Mouse (Mus musculus) gastrocnemius, postnatal 36 days (tissue): ENCODE measurements around the gene Heatr9. TPM values are rescaled to one million over a fixed set of nuclear protein-coding genes. Genes with fewer than 3 reads are reported as not detected.

Experiments used
- DNase-seq, 2 experiments: peaks; one replicate each; pipeline ENCODE4 v3.0.0; 2022
- intact Hi-C: fragments of 180-260 bp; cut with DNase I; formaldehyde crosslinking; loops from one replicate; pipeline ENCODE4 v1.15.1; 2025
- total RNA-seq, 2 experiments: library from RNA; stranded (reverse); gene quantifications; 2 replicates each; pipeline ENCODE4 v1.2.3; 2021

Heatr9 gene
- total RNA-seq, 2 experiments from 2014 or later: not detected

DNA sequence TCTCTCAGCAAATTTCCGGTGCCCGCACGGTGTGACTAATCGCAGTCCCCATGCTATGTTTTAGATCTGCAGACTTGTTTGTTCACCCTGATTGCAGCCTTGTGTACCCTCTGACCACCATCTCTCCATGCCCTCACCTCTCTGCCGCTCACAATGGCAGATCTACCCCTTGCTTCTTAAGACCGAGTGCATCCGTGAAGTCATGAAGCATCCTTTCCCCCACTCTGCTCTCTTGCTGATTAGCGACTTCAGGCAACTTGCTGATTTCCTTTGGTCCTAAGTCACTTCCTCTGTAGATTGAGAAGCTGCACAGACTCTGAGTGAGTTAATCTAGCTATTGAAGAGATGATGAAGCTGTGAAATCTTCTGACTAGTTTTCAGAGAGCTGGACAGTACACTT, 12.2 kb upstream of the Heatr9 start:
- DNase-seq: no peak
- intact Hi-C loops: no loop called here

DNA sequence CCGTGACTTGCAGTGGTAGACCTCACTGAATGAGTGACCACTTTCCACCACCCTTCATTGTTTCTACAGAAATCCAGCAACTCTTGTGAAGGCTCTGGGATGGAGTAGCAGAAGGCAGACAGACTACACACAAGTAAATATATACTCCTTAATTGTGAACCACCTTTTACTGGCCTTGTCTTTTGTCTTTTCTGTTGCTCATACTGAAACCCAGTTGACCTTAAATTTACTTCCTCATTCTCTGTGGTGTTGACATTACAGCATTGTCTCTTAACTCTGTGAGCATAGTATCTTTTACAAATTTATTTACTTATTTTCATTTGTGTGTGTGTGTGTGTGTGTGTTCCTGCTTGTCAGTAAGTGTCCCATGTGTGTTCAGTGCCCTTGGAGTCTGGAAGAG, 11.2 kb upstream of the Heatr9 start:
- intact Hi-C loops: no loop called here
- DNase-seq: no peak

DNA sequence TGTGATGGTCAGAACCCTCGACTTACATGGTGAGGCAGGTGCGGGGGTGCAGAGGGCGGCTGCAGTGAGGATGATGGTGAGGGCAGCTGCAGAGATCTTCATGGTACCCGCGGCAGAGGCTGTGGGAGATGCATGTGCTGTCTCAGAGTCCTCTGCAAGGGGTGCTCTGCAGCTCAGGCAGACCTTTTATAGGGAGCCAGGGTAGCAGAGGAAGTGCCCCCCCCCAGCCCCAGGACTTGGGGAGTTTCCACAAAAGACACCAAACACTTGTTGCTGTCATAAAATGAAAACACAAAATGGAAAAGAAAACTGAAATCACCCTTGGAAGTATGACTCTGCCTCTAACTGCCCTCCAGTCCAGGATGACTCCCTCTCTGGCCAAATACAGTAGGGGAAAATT, 8.4 kb upstream of the Heatr9 start, which contains the start of gene Ccl5:
Gene Ccl5 (minus strand): TSS at position 159 of the 400 bp plus-strand sequence.
- intact Hi-C loops: no loop called here
- no peak for DNase-seq

DNA sequence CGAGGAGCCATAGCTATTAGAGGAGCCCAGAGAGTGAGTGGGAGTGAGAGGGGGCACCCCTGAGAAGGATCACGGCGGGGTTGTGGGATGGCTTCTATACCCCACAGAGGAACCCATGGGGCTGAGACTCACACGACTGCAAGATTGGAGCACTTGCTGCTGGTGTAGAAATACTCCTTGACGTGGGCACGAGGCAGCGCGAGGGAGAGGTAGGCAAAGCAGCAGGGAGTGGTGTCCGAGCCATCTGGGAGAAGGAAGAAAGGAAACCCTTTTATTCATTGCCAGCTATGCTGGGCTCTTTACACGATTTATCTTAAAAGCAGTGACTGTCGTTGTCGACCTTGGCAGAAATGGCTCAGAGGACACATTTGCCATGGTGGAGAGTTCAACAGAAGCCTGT, 7.0 kb upstream of the Heatr9 start:
- intact Hi-C loops: no loop called here
- no peak for DNase-seq

DNA sequence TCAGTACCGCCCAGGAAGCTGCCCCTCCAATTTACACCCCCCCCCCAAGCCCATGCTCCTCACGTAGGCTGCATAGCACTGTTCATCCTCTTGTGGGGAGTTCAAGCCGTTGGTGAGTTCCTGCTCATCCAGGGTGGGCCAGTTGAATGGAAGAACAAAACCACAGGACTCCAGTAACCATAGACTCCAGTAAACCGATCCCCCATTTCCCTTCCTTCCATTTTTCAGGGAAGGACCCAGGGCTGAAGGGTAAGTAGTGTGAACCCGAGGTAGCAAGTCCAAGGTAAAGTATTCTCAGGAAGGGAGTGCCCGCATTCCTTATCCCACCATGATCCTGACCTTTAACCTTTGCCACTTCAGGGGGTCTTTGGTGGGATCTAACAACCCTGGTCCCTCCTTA, 3.6 kb downstream of the Heatr9 start:
- intact Hi-C loops: no loop called here
- DNase-seq: no peak

DNA sequence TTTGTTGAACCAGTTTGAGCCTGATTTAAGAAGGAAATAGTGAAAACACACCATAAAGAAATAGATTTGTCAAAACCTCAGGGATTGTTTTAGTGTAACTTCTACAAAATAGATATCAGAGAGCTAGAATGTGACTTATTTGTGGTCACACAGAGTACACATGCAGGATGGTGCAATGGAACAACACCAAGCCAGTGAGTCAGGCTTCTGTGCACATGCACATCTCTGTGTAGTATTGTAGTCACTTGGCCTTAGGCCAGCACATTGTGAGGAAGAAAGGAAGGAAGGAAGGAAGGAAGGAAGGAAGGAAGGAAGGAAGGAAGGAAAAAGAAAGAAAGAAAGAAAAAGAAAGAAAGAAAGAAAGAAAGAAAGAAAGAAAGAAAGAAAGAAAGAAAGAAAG, 4.8 kb downstream of the Heatr9 start:
- DNase-seq: no peak
- intact Hi-C loops: no loop called here

DNA sequence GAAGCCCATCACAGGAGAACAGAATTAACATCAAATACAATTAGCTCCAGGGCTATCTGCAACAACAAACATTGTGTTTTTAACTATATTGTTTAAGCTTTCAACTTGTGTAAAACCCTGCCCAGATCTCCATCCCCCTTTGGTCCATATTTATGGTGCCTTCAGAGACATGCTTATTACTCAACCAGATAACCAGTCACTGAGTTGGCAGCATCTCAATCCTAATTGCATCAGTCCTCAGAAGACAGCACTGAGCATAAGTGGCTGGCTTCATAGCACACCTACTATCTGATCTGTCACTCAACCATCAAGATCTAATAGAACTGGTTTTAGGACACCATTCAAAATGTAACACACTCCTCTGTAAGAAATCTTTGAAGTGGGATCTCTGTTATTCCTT, 12.5 kb downstream of the Heatr9 start:
- no peak for DNase-seq
- intact Hi-C loops: no loop called here

DNA sequence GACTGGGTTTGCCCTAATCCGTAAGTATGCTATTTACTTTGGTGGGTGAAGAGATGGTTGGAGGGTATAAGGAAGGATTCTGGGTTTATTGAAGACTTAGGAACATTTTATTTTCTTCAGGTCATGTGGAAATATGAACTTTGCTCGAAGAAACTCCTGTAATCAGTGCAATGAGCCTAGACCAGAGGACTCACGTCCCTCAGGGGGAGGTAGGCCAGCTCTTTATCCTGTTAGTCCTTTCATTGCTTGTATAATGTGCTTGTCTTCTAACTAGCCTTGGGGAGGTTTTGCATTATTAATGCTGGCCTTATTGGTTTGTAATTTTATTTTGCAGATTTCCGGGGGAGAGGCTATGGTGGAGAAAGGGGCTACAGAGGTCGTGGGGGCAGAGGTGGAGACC, 17.7 kb downstream of the Heatr9 start:
- intact Hi-C loops: no loop called here
- no peak for DNase-seq

DNA sequence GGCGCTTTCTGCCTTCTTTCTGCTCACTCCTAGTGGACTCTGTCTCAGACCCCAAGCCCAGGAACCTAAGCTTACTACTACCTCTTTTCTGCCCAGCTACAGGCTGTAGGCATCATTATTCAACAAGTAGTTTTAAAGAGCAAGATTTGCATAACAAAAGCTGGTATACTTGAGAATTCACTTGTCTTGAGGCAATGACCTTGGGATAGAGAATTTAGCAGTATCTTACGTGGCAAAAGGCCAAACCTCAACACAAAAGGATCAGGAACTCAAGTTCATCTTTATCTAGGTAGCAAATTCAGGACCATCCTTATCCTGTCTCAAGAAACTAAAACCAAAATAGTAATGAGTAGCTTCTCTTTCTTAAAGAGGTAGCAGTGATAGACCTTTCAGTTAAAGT, 26.4 kb downstream of the Heatr9 start:
- DNase-seq: no peak
- intact Hi-C loops: no loop called here

DNA sequence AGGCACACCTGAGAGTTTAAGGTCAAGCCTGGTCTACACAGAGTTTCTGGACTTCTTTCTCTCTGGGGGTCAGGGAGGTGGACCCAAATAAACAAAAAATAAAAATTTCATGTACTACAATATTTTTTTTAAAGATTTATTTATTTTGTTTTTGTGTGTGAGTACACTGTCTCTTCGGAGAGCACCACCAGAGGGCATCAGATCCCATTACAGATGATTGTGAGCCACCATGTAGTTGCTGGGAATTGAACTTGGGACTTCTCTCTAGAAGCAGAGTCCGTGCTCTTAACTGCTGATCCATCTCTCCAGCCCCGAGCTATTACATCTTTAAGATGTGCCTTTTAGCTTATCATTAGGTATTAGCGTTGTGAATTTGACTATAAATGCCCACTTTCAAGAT, 30.5 kb downstream of the Heatr9 start:
- DNase-seq: no peak
- intact Hi-C loops: no loop called here

DNA sequence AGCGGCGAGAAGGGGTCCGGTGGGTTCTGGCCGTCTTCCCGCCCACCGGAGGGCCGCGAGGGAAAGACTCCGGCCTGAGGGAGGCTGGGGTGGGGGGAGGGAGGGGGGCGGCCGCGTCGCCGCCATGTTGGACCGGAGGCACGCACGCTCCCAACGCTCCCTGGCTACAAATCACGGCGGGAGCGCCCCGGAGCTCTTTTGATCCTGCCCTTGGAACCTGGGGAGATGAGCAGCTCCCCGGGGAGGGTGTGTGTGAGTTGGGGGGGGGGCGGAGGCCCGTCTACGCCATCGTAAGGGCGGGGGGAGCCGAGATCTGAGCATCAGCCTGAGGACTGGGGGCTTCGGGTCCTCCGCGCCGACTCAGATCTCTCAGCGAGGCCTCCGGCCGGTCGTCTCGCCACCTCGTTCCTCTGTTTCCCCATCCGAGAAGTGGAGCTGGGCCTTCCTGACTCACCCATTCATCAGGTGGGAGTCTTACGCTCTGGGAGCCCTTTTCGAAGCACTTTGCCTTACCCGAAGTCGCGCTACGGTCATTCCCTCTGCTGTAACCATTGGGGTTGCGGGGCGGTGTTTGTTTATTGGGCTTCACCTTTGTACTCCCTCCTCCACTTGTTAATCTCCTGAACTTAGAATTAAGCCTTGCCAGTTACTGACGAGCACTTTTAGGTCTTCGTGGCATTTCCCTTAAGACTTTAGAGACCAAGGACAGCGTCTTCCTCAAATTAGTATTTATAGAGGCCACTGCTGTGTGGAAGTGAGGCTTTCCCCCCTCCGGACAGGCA, 48.5 kb downstream of the Heatr9 start:
- intact Hi-C loops: loop anchor here (2.0 kb wide), 1 partner anchor 33 kb away; no protein-coding TSS in a partner anchor
- no peak for DNase-seq

DNA sequence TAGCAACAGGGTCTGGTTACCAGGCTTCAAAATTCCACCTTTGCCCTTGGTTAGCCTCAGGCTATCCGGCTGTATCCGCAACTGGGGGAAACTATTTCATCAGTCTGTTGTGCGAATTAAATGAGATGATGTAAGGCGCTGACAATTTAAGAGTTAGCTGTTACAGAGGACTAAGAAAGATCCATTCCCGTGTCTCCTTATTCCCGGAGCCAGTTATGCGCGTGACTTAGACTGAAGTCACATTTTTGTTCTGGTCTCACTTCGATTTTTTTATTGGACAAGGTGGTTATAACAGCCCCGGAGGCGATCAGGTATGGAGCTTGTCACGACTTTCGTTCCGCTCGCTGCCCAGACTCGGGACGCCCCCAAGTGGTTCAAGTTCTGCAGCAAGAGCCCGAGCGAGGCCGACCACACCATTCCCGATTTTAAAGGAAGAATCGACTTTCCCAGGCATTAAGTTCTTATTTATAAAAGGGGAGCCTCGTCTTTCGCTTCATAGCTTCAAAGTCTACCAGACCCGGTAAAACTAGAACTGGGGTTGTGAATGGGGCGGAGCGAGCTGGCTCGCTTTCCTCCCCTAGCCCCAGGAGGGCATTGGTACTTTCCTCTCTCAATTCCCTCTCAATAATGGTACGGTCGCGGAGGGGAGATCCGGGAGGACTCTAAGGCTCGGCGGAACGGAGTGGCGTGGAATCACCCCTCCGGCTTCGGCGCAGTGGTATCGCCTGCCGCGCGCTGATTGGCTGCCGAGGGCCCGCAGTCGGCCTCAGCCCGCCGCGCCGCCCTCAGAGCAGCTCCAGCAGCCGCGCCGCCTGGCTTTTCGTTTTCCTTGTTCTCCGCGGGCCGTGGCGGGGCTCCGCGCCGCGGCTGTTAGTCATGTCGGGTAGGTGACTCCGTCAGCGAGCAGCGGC, 49.4 kb downstream of the Heatr9 start, which contains the start of gene Taf15:
Gene Taf15 (plus strand): TSS at position 763 of the 911 bp plus-strand sequence.
- peak; percentile 97 to 98 for DNase-seq

DNA sequence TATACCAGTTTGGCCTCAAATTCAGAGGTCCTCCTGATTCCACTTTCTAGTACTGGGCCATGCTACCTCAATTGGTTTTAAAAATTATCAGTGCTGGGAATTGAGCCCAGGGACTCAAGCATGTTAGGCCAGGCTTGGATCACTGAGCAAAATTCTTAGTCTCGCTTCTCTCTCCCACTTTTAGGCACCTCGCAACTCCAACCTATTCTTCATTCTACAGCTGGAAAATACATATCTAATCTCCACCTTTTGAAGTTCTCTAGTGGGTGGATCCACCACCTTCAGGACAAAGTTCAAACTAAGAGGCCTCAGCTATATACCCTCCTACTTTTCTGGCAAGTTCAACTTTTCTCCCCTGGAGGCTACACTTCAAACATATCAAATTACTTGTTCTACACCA, 50.2 kb downstream of the Heatr9 start:
- DNase-seq: no peak
- intact Hi-C loops: loop anchor here (2.0 kb wide), 1 partner anchor 31 kb away; no protein-coding TSS in a partner anchor

More for the DNA sequence above, 49.4 kb downstream of the Heatr9 start, which contains the start of gene Taf15:
- intact Hi-C loops: loop anchor here (2.0 kb wide), 1 partner anchor 32 kb away; no protein-coding TSS in a partner anchor

DNA sequence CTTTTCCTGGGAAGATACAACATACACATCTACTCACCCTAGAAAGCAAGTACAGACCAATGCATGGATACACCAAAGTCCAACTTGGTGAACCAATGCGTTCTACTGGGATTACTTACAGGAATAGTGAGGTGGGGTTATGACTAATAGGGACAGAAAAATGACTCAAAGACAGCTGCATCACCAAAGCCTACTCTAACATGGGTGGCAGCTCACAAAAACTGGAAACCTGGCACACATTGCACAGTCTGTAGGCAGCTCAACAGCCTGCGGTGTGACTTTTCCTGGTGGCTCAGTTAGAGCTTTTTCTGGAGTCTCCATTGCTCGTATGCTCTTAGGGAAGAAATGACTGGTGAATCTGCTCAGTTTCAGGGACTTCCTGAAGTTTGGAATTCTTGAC, 53.2 kb downstream of the Heatr9 start:
- no peak for DNase-seq
- intact Hi-C loops: no loop called here

DNA sequence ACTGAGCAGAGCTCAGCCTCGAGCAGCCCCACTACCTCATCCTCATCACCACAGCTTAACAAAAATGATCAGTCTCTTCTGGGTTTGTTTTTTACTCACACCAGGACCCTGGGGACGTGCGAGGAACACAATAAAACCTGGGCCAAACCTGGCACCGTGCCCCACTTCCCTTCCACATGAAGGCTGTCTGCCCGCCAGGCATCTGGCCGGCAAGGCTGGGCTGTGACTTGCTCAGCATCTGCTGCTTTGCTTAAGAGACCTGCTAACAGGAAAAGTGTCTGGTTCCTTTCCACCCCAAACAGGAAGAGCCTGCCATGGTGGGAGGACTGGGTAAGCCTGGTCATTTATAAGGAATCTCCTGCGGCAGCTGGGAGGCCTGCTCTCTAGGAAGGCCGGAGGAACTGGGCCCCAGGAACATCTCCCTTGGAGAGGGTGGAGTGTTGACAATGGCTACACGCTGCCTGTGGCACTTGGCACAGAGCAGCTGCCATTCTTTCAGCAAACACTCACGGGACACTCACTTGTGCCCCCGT, 54.8 kb downstream of the Heatr9 start:
- intact Hi-C loops: no loop called here
- DNase-seq: peak; percentile 68 to 80

DNA sequence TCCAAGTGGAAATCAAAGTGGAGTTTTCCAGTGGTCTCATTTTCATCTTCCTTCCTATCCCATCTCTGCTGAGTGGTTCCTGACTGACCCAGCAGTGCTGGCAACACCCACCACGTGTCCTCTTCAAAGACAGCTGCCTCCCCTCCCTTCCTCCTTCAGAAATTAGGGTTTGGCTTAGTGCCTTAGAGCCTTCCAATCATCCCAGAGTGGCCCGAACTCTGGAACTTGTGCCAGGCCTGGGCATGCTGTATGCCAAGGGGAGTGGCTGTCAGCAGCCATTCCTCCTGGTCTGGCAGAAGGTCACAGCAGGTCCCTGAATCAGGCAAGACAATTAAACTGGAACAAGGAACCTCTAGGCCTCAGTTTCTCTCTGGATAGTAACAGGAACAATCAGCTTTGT, 56.0 kb downstream of the Heatr9 start:
- no peak for DNase-seq
- intact Hi-C loops: no loop called here

DNA sequence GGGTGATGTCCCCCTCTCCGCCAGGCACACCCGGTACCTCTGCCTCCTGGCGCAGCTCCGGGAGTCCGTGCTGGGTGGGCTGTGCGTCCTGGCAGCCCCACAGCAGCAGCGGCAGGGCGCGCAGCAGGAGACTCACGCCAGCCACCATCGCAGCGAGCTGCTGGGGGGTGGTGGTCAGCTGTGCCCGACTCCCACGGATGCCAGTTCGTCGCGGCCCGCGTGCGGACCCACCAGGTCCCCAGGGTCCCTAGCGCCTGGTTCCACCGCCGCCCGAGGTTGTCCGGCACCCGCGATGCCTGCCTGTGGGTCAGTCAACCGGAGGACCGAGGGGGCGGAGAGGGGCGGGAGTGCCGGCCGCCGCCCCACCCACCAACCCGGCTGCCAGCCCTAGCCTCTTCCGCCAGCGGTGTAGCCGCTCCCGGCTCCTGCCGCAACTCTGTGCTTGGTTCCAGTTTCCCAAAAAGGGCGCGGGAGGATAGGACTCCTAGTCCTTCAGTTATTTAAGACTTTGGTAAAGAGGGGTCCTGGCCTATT, 59.2 kb downstream of the Heatr9 start, which contains the start of gene Mmp28:
Gene Mmp28 (minus strand): TSS at position 361 of the 534 bp plus-strand sequence.
- intact Hi-C loops: no loop called here

More for the DNA sequence above, 59.2 kb downstream of the Heatr9 start, which contains the start of gene Mmp28:
- DNase-seq: peak in 1 of 2 experiments; percentile 44
